Mouse (Mus musculus) erythroblast, embryonic 14.5 days (primary cell): ENCODE results near the gene Pcdh9.

Source experiments
- GATA1 ChIP-seq: IDR thresholded peaks from 2 replicates; pipeline ENCODE4 v1.6.1; 2012; ENCODE audit warnings: low read length, inconsistent platforms, mixed read lengths
- TAL1 ChIP-seq: IDR thresholded peaks from 3 replicates; pipeline ENCODE4 v1.6.1; 2012; ENCODE audit warnings: low read length, inconsistent platforms, mixed read lengths

DNA sequence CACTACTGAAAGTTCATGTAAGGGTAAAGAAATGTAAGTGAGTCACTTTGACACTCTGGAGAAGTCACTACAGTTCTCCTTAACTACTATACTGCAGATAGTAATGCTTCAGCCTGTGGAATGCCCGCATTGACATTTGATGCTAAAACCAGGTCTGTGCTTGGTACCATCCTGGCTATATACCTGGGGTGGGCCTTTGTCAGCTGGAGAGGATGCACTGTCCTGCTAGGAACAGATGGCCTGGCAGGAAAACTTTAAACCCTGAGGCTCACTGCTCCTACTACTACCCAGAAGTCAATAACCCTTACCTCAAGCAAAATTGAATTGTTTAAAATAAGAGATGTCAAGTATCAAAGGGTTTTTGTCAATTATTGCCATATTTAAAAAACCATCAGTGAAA, 14.5 kb downstream of the Pcdh9 start:
- TF ChIP-seq GATA1 (no peak), TAL1 (no peak)
